Mouse (Mus musculus): ENCODE measurements at regions not wholly inside any gene's neighbourhood (a gene's known extent, or its start where the extent isn't known, plus 50 kb on each side); places are given as distances from the start of the nearest gene placed in this dataset.

GRCm38 (mm10) chr9:76734387-76734786 is 167.5 kb upstream of the Fam83b start:
- Histone ChIP-seq H3K27me3 (no peaks in the 10 kb centered on the region), H3K4me2 (replicated peaks) (no peak overlapping the region), H3K4me3 (no peak overlapping the region), H3K4me1 (no peaks in the 10 kb centered on the region), H3K27ac (replicated peaks) (no peak overlapping the region), H3K36me3 (no peaks in the 10 kb centered on the region), H3K9ac (replicated peaks) (no peak overlapping the region), H3K9me3 (no peaks in the 10 kb centered on the region)
- WGBS: 73% methylated on average over 1 of the region's 1 CpGs
- no peak for ATAC-seq (ENCODE audit: low FRiP score, low read depth)

- ATAC-seq (ENCODE audit: low FRiP score, low read depth): no peak
- no peaks in the 10 kb centered on the region for H3K27me3 ChIP-seq
- no peak overlapping the region for H3K4me3 ChIP-seq
- no peaks in the 10 kb centered on the region for H3K4me1 ChIP-seq
- H3K9me3 ChIP-seq: no peaks in the 10 kb centered on the region
- H3K27ac ChIP-seq (replicated peaks): no peak overlapping the region
- no peak overlapping the region for H3K4me2 ChIP-seq (replicated peaks)
- H3K36me3 ChIP-seq: no peaks in the 10 kb centered on the region
- H3K9ac ChIP-seq (replicated peaks): no peak overlapping the region
Observed at GRCm38 (mm10) chr9:76733812-76734211, 166.9 kb upstream of the Fam83b start.

GRCm38 (mm10) chr9:76722881-76723280 is 156.0 kb upstream of the Fam83b start:
- Histone ChIP-seq H3K36me3 (no peaks in the 10 kb centered on the region), H3K27me3 (no peaks in the 10 kb centered on the region), H3K4me3 (no peak overlapping the region), H3K27ac (replicated peaks) (no peak overlapping the region), H3K9me3 (no peaks in the 10 kb centered on the region), H3K4me2 (replicated peaks) (no peak overlapping the region), H3K9ac (replicated peaks) (no peak overlapping the region), H3K4me1 (no peaks in the 10 kb centered on the region)
- WGBS: 85% methylated on average over 3 of the region's 3 CpGs
- ATAC-seq (ENCODE audit: low FRiP score, low read depth): no peak

- Histone ChIP-seq H3K4me3 (no peak overlapping the region), H3K27ac (replicated peaks) (no peak overlapping the region), H3K9ac (replicated peaks) (no peak overlapping the region), H3K9me3 (no peaks in the 10 kb centered on the region), H3K4me1 (no peaks in the 10 kb centered on the region), H3K4me2 (replicated peaks) (no peak overlapping the region), H3K27me3 (no peaks in the 10 kb centered on the region), H3K36me3 (no peaks in the 10 kb centered on the region)
- ATAC-seq (ENCODE audit: low FRiP score, low read depth): no peak
- 77% methylated on average over 1 of the region's 1 CpGs for WGBS
Observed at GRCm38 (mm10) chr9:76715852-76716251, 148.9 kb upstream of the Fam83b start.

- H3K4me3 ChIP-seq: no peak overlapping the region
- H3K9me3 ChIP-seq: no peaks in the 10 kb centered on the region
- H3K36me3 ChIP-seq: no peaks in the 10 kb centered on the region
- ATAC-seq (ENCODE audit: low FRiP score, low read depth): no peak
- no peaks in the 10 kb centered on the region for H3K4me1 ChIP-seq
- no peaks in the 10 kb centered on the region for H3K27me3 ChIP-seq
- 63% methylated on average over 1 of the region's 1 CpGs for WGBS
- no peak overlapping the region for H3K9ac ChIP-seq (replicated peaks)
- no peak overlapping the region for H3K27ac ChIP-seq (replicated peaks)
- H3K4me2 ChIP-seq (replicated peaks): no peak overlapping the region
Observed at GRCm38 (mm10) chr9:76706451-76706850, 139.5 kb upstream of the Fam83b start.

GRCm38 (mm10) chr9:76705786-76706185 is 138.9 kb upstream of the Fam83b start:
- no peaks in the 10 kb centered on the region for H3K9me3 ChIP-seq
- H3K4me1 ChIP-seq: no peaks in the 10 kb centered on the region
- no peaks in the 10 kb centered on the region for H3K27me3 ChIP-seq
- ATAC-seq (ENCODE audit: low FRiP score, low read depth): no peak
- no peaks in the 10 kb centered on the region for H3K36me3 ChIP-seq
- WGBS: 88% methylated on average over 5 of the region's 5 CpGs
- H3K4me3 ChIP-seq: no peak overlapping the region
- no peak overlapping the region for H3K9ac ChIP-seq (replicated peaks)
- H3K27ac ChIP-seq (replicated peaks): no peak overlapping the region
- no peak overlapping the region for H3K4me2 ChIP-seq (replicated peaks)

GRCm38 (mm10) chr9:76695547-76695946 is 128.6 kb upstream of the Fam83b start:
- no peak for ATAC-seq (ENCODE audit: low FRiP score, low read depth)
- H3K4me2 ChIP-seq (replicated peaks): no peak overlapping the region
- no peaks in the 10 kb centered on the region for H3K27me3 ChIP-seq
- no peak overlapping the region for H3K4me3 ChIP-seq
- no peaks in the 10 kb centered on the region for H3K4me1 ChIP-seq
- 76% methylated on average over 4 of the region's 4 CpGs for WGBS
- no peak overlapping the region for H3K27ac ChIP-seq (replicated peaks)
- H3K36me3 ChIP-seq: no peaks in the 10 kb centered on the region
- no peak overlapping the region for H3K9ac ChIP-seq (replicated peaks)
- no peaks in the 10 kb centered on the region for H3K9me3 ChIP-seq

GRCm38 (mm10) chr9:76692976-76693375 is 126.1 kb upstream of the Fam83b start:
- WGBS: 83% methylated on average over 4 of the region's 4 CpGs
- Histone ChIP-seq H3K4me1 (no peaks in the 10 kb centered on the region), H3K4me3 (no peak overlapping the region), H3K9me3 (no peaks in the 10 kb centered on the region), H3K27me3 (no peaks in the 10 kb centered on the region), H3K36me3 (no peaks in the 10 kb centered on the region), H3K9ac (replicated peaks) (no peak overlapping the region), H3K4me2 (replicated peaks) (no peak overlapping the region), H3K27ac (replicated peaks) (no peak overlapping the region)
- no peak for ATAC-seq (ENCODE audit: low FRiP score, low read depth)

- WGBS: 18% methylated on average over 3 of the region's 3 CpGs
- ATAC-seq (ENCODE audit: low FRiP score, low read depth): peak; percentile 90
- no peak overlapping the region for H3K4me2 ChIP-seq (replicated peaks)
- no peak overlapping the region for H3K4me3 ChIP-seq
- H3K36me3 ChIP-seq: no peaks in the 10 kb centered on the region
- no peak overlapping the region for H3K9ac ChIP-seq (replicated peaks)
- no peaks in the 10 kb centered on the region for H3K27me3 ChIP-seq
- H3K27ac ChIP-seq (replicated peaks): no peak overlapping the region
- H3K4me1 ChIP-seq: peaks cover 3% of the 10 kb centered on the region; the same call in 1 of the 2 replicates
- no peaks in the 10 kb centered on the region for H3K9me3 ChIP-seq
Observed at GRCm38 (mm10) chr9:76660848-76661247, 93.9 kb upstream of the Fam83b start.

GRCm38 (mm10) chr9:76659798-76660197 is 92.9 kb upstream of the Fam83b start:
- Histone ChIP-seq H3K9ac (replicated peaks) (no peak overlapping the region), H3K4me3 (no peak overlapping the region), H3K4me2 (replicated peaks) (no peak overlapping the region), H3K36me3 (no peaks in the 10 kb centered on the region), H3K4me1 (peaks cover 3% of the 10 kb centered on the region; the same call in 1 of the 2 replicates), H3K9me3 (no peaks in the 10 kb centered on the region), H3K27me3 (no peaks in the 10 kb centered on the region), H3K27ac (replicated peaks) (no peak overlapping the region)
- WGBS: 37% methylated on average over 3 of the region's 3 CpGs
- ATAC-seq (ENCODE audit: low FRiP score, low read depth): no peak

- H3K4me2 ChIP-seq (replicated peaks): no peak overlapping the region
- no peak overlapping the region for H3K4me3 ChIP-seq
- H3K9ac ChIP-seq (replicated peaks): no peak overlapping the region
- H3K9me3 ChIP-seq: no peaks in the 10 kb centered on the region
- no peak for ATAC-seq (ENCODE audit: low FRiP score, low read depth)
- no peaks in the 10 kb centered on the region for H3K36me3 ChIP-seq
- WGBS: 86% methylated on average over 2 of the region's 2 CpGs
- H3K4me1 ChIP-seq: no peaks in the 10 kb centered on the region
- H3K27ac ChIP-seq (replicated peaks): no peak overlapping the region
- H3K27me3 ChIP-seq: no peaks in the 10 kb centered on the region
Observed at GRCm38 (mm10) chr9:76653311-76653710, 86.4 kb upstream of the Fam83b start.

- Histone ChIP-seq H3K9ac (replicated peaks) (no peak overlapping the region), H3K27me3 (no peaks in the 10 kb centered on the region), H3K4me2 (replicated peaks) (no peak overlapping the region), H3K36me3 (no peaks in the 10 kb centered on the region), H3K9me3 (no peaks in the 10 kb centered on the region), H3K27ac (replicated peaks) (no peak overlapping the region), H3K4me3 (no peak overlapping the region), H3K4me1 (no peaks in the 10 kb centered on the region)
- WGBS: 97% methylated on average over 1 of the region's 1 CpGs
- no peak for ATAC-seq (ENCODE audit: low FRiP score, low read depth)
Observed at GRCm38 (mm10) chr9:76649484-76649883, 82.6 kb upstream of the Fam83b start.

GRCm38 (mm10) chr9:76646383-76646782 is 79.5 kb upstream of the Fam83b start:
- Histone ChIP-seq H3K36me3 (no peaks in the 10 kb centered on the region), H3K4me1 (no peaks in the 10 kb centered on the region), H3K9ac (replicated peaks) (no peak overlapping the region), H3K9me3 (no peaks in the 10 kb centered on the region), H3K27me3 (no peaks in the 10 kb centered on the region), H3K4me2 (replicated peaks) (no peak overlapping the region), H3K4me3 (no peak overlapping the region), H3K27ac (replicated peaks) (no peak overlapping the region)
- no peak for ATAC-seq (ENCODE audit: low FRiP score, low read depth)

Data from midbrain, embryonic 12.5 days (tissue).